Mouse (Mus musculus): ENCODE measurements around the gene Gm20828. TPM values are rescaled to one million over a fixed set of nuclear protein-coding genes. Genes with fewer than 3 reads are reported as not detected.
"Not testable (repeated sequence)": the region's sequence is repeated elsewhere in the genome, so short reads cannot be mapped to it uniquely, and the experiment has no call there.

Gene Gm20828
- polyA plus RNA-seq (2015; fragmentation: Nextera tagmentation; extraction: Ambion mirVana), result not detected in 2 replicates

GRCm38 (mm10) chrY:11199274-11199673, at the start of gene Gm20828:
Gm20828 (minus strand) TSS chrY:11199374.
- H3K9ac ChIP-seq (replicated peaks); H3K36me3 ChIP-seq; H3K9me3 ChIP-seq; H3K27ac ChIP-seq; H3K4me1 ChIP-seq (replicated peaks); H3K27me3 ChIP-seq; H3K4me3 ChIP-seq (replicated peaks); ATAC-seq; H3K4me2 ChIP-seq (replicated peaks): not testable (repeated sequence)
- no CpG with 5 or more reads among the region's 3 CpGs for WGBS
